In genomic region chr17:45601877-45602304, GRCm38 (mm10) we compare ENCODE assay signal across 11 mouse cellular contexts. TPM values are rescaled to one million over a fixed set of nuclear protein-coding genes. Genes with fewer than 3 reads are reported as not detected.
A peak's percentile ranks its signal among the peaks of the same experiment; 100 is the strongest.
DNase-seq lines count a peak whose midpoint lies in the region; ATAC-seq lines count a peak whose summit lies in the region.
"Had no signal": no experiment of that assay in that cellular context is flagged by ENCODE, and none has a peak within 500 bp of the region (broad histone marks: within the 10 kb centered on the region; RNA-seq: fewer than 3 reads in every experiment).

Mymx (minus strand) TSS chr17:45602102.

- intact Hi-C loops in left cerebral cortex, postnatal 4 days (cut with DNase I), result no loop called here

- peak within 1 kb of the TSS; percentile 23; the same call in 1 of the 2 replicates for H3K27ac ChIP-seq in heart, embryonic 12.5 days (ENCODE audit: poor library complexity, severe bottlenecking)
- peak within 1 kb of the TSS; percentile 63 for H3K27ac ChIP-seq in embryonic facial prominence, embryonic 10.5 days (replicated peaks)
- H3K27ac ChIP-seq in liver, embryonic 16.5 days (ENCODE audit: low read length), result no peak within 1 kb of the TSS

- 35% methylated on average over 6 of the region's 6 CpGs for WGBS in heart, embryonic 12.5 days
- WGBS in embryonic facial prominence, embryonic 10.5 days, result 25% methylated on average over 6 of the region's 6 CpGs
- WGBS in liver, embryonic 16.5 days (ENCODE audit: insufficient replicate concordance), result 63% methylated on average over 6 of the region's 6 CpGs

- peaks cover 38% of the 10 kb centered on the region for H3K4me1 ChIP-seq in heart, embryonic 12.5 days (replicated peaks)
- H3K4me1 ChIP-seq in embryonic facial prominence, embryonic 10.5 days, result peaks cover 54% of the 10 kb centered on the region
- peaks cover 42% of the 10 kb centered on the region for H3K4me1 ChIP-seq in liver, embryonic 16.5 days (ENCODE audit: control insufficient read depth, low read depth, low read length)

- 0 out of 2 replicates have a peak, but pooled peaks have one; percentile 30 for ATAC-seq in heart, embryonic 12.5 days (ENCODE audit: insufficient number of reproducible peaks, low FRiP score)
- no peak for ATAC-seq in liver, embryonic 16.5 days (ENCODE audit: low read depth)
- ATAC-seq in frontal cortex, adult (ENCODE audit: low TSS enrichment), result no peak
- ATAC-seq: inflammation-experienced regulatory T-cells, adult 6 months had no signal

- H3K36me3 ChIP-seq in heart, embryonic 12.5 days, result no peaks in the 10 kb centered on the region
- H3K36me3 ChIP-seq in embryonic facial prominence, embryonic 10.5 days (replicated peaks), result no peaks in the 10 kb centered on the region
- no peaks in the 10 kb centered on the region for H3K36me3 ChIP-seq in liver, embryonic 16.5 days (ENCODE audit: control insufficient read depth, insufficient read depth)

- peak within 1 kb of the TSS; percentile 52 for H3K4me2 ChIP-seq in heart, embryonic 12.5 days
- peak within 1 kb of the TSS; percentile 13; the same call in 1 of the 2 replicates for H3K4me2 ChIP-seq in liver, embryonic 16.5 days (ENCODE audit: low read depth, low read length)

- DNase-seq in heart, adult 9 months (ENCODE audit: low spot score in 2 of 2), result no peak
- DNase-seq in embryonic facial prominence, embryonic 10.5 days (ENCODE audit: low spot score), result peak; percentile 75
- DNase-seq in kidney, adult 8-10 months, result peak; percentile 66 to 68
- no peak for DNase-seq in thymus, postnatal 10 days (ENCODE audit: low spot score in 2 of 2)
- DNase-seq in left cerebral cortex, postnatal 4 days, result no peak

- no peaks in the 10 kb centered on the region for H3K9me3 ChIP-seq in heart, embryonic 12.5 days (replicated peaks)
- H3K9me3 ChIP-seq in embryonic facial prominence, embryonic 10.5 days, result no peaks in the 10 kb centered on the region
- no peaks in the 10 kb centered on the region for H3K9me3 ChIP-seq in liver, embryonic 16.5 days (replicated peaks; ENCODE audit: control insufficient read depth, low read length)

- peak within 1 kb of the TSS; percentile 53 for H3K9ac ChIP-seq in heart, embryonic 12.5 days
- no peak within 1 kb of the TSS for H3K9ac ChIP-seq in liver, embryonic 16.5 days (ENCODE audit: low read depth, low read length)

- no peak within 1 kb of the TSS; the same call in 1 of the 2 replicates for H3K4me3 ChIP-seq in heart, embryonic 12.5 days
- H3K4me3 ChIP-seq in embryonic facial prominence, embryonic 10.5 days, result peak within 1 kb of the TSS; percentile 22
- H3K4me3 ChIP-seq in liver, embryonic 16.5 days (ENCODE audit: low read depth, low read length), result no peak within 1 kb of the TSS

- 0 out of 2 replicates have a peak, but pooled peaks cover 3% of the 10 kb centered on the region for H3K27me3 ChIP-seq in heart, embryonic 12.5 days (replicated peaks)
- peaks cover 70% of the 10 kb centered on the region for H3K27me3 ChIP-seq in embryonic facial prominence, embryonic 10.5 days (replicated peaks; ENCODE audit: low read depth, poor library complexity, severe bottlenecking)
- no peaks in the 10 kb centered on the region; the same call in 1 of the 2 replicates for H3K27me3 ChIP-seq in liver, embryonic 16.5 days (ENCODE audit: control insufficient read depth, insufficient read depth, low read depth, low read length)

RNA-seq across cellular contexts. Expression of gene Mymx, which starts in this region (rescaled TPM):
- polyA plus RNA-seq in heart, embryonic 12.5 days (2016; fragmentation: Nextera tagmentation; extraction: Ambion mirVana), result 0.24 and 0.92 TPM in 2 replicates
- polyA plus RNA-seq in embryonic facial prominence, embryonic 10.5 days (2016; fragmentation: Nextera tagmentation; extraction: Ambion mirVana), result 0.39 TPM in 2 replicates
- 0.30 and 0.35 TPM in 2 replicates for polyA plus RNA-seq in liver, embryonic 16.5 days (2015; fragmentation: Nextera tagmentation; extraction: Ambion mirVana)
- total RNA-seq in left cerebral cortex, postnatal 4 days (2021), result not detected
- total RNA-seq: neutrophil, adult 5-6 weeks had no signal
- polyA plus RNA-seq: cortical plate, adult 2 months; inflammation-experienced regulatory T-cells, adult 6 months had no signal

Comparison
In these comparisons a context has a peak if more than half of its experiments do, and no peak if none do; other contexts are left out.
1. Peak in ATAC-seq, H3K27ac ChIP-seq, H3K9ac ChIP-seq and H3K4me2 ChIP-seq in heart, embryonic 12.5 days; RNA of the gene not detected or under 1 TPM.
2. Peak in DNase-seq, H3K4me3 ChIP-seq and H3K27ac ChIP-seq in embryonic facial prominence, embryonic 10.5 days; RNA of the gene not detected or under 1 TPM.
3. DNase-seq: peak in kidney, adult 8-10 months (2 of 2); none in heart, adult 9 months (0 of 2), thymus, postnatal 10 days (0 of 2) and left cerebral cortex, postnatal 4 days (single experiment).